Mouse (Mus musculus) ZHBTc4 (cell line): ENCODE measurements around the gene Ces1d.

ENCODE experiments used
- DNase-seq: peaks from one replicate; pipeline ENCODE4 v3.0.0-alpha.2; 2011; ENCODE audit warnings: low read depth, low spot score

Gene Ces1d

DNA sequence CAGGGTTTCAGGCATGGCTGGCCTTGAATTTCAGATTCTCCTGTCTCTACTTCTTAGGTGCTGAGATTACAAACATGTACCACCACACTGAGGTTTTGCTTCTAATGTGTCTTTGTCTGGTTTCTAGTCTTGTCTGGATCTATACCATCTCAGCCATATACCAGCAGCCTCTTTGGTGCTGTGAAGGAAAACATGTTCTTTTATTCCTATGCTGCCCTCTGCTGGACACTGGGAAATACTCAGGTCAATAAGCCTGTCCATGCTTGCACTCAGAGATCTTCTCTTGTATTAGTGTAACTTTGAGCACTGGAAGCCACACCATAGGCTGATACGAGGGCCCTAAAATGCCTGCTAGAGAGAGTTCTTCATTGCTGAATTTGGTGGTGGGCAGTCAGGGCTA, 56.9 kb downstream of the Ces1d start:
- peak; percentile 75 for DNase-seq

DNA sequence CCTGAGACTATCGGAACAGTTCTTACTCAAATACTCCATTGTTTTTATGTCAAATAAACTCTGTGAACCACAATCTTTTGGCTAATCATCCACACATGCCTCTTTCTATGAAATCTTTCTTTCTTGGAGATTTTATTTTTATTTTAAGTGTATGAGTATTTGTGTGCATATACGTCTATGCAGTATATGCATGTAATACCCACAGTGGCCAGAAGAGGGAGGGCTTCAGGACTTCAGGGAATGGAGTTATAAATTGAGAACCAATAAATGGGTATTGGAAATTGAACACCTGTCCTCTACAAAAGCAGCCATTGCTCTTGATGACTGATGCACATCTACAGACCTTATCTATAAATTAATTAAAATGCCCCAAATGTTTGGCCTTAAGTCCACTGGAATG, 65.4 kb downstream of the Ces1d start:
- DNase-seq, result no peak

DNA sequence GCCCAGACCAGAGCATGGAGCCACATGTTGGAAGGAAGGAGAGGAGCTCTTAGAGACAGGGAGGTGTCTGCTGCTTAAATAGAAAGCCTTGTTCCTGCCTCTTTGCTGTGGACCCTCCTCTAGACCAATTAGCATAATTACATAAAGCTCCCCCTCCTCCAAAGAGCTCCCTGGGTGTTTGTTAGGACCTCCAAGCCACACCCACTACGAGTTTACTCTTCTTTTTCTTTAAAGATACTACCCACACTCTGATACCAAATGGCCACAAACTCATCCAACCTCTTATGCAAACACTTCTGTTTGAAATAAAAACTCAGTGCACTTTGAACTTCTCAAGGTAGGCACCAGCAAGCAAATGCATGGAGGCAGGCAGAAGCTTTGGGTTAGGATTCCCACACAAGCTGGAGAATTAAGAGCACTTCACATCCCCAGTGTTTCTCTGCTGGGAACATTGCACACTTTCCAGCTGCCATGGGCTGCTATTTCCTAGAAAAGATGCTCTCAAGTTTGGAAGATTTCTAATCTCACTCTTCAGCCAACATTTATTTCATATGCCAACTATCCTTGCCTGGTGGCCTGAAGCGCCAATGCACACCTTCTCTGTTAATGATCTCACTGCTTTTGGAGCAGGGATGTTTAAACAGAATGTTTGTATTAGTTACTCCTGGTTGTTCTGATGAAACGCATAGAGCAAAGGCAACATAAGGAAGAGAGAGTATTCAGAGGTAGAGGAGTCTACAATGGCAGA, 66.2 kb downstream of the Ces1d start, which contains the start of gene Ces1c:
Gene Ces1c (minus strand): TSS at position 51 of the 748 bp plus-strand sequence.
- DNase-seq, result no peak

DNA sequence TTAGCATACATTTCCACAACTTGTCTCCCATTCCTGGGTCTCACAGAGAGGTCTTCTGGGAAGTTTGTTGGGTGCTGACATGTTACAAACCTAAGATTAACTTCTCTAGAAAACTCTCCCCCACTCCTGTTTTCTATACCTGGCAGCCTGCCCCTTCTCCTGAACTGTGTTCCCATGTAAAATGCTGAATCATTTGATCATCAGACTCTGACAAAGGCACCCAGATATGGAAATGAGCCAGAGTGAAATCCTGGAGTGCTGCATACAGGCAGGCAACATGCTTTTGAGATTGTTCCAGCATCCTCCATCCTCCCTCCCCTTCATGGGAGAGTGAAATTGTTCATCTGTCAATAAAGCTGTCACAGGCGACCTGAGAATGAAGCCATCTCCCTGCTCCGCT, 71.2 kb downstream of the Ces1d start:
- no peak for DNase-seq

DNA sequence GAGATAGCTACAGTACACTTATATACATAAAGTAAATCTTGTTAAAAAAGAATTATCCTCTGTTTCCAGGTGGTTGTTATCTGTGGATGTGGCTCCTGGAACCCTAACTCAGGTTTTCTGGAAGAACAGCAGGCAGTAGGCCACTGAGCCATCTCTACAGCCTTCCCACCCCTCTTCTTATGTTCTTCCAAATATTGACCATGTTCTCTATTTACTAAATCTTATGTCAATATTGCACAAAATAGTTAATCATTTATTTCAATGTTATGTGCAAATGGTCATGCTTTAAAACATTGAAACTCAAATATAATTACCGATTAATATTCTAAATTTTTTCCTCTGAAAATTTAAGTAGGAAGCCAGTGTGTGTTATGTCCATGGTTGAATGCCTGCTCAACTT, 75.6 kb downstream of the Ces1d start:
- no peak for DNase-seq
